Mouse (Mus musculus) limb, embryonic 10.5 days (tissue): ENCODE results near the gene Aph1a. TPM values are rescaled to one million over a fixed set of nuclear protein-coding genes. Genes with fewer than 3 reads are reported as not detected.
"Not testable (repeated sequence)": the region's sequence is repeated elsewhere in the genome, so short reads cannot be mapped to it uniquely, and the experiment has no call there.

Experiments used
- DNase-seq: peaks from one replicate; pipeline ENCODE4 v3.0.0-alpha.2; 2017; ENCODE audit warnings: low spot score
- H3K27ac ChIP-seq: fragments of 300-500 bp; sonication (generic); 2 replicates; pipeline ENCODE4 v1.5.1; 2016; ENCODE audit warnings: mild to moderate bottlenecking
- H3K27me3 ChIP-seq: fragments of 300-500 bp; sonication (generic); 2 replicates; pipeline ENCODE4 v1.6.1; 2016; ENCODE audit warnings: low read depth, mild to moderate bottlenecking; ENCODE audit not compliant: poor library complexity, severe bottlenecking
- H3K36me3 ChIP-seq: fragments of 300-500 bp; sonication (generic); 2 replicates; pipeline ENCODE4 v1.6.1; 2016; ENCODE audit warnings: mild to moderate bottlenecking, moderate library complexity
- H3K4me1 ChIP-seq: fragments of 300-500 bp; sonication (generic); 2 replicates; pipeline ENCODE4 v1.6.1; 2016
- H3K4me3 ChIP-seq: fragments of 300-500 bp; sonication (generic); 2 replicates; pipeline ENCODE4 v1.5.1; 2016; ENCODE audit warnings: mild to moderate bottlenecking, moderate library complexity
- H3K9me3 ChIP-seq: fragments of 300-500 bp; sonication (generic); replicated peaks from 2 replicates; pipeline ENCODE4 v1.6.1; 2016; ENCODE audit warnings: mild to moderate bottlenecking
- WGBS: fragments of 180-500 bp; shearing (Covaris S2); methylation state at CpG from one replicate; pipeline ENCODE4 v1.1.7; 2016; 5-methylcytosine and 5-hydroxymethylcytosine counted together
- polyA plus RNA-seq: library from polyadenylated mRNA; unstranded; fragments of >200 nt; fragmentation: Nextera tagmentation; extraction: Ambion mirVana; gene quantifications from 2 replicates; pipeline ENCODE4 v1.2.1, GENCODE M21; 2016

Gene Aph1a
- 24.3 and 24.5 TPM in 2 replicates for polyA plus RNA-seq

GRCm38 (mm10) chr3:95893606-95894316 lies at the start of gene Aph1a:
TSS of gene Aph1a (plus strand) at chr3:95893969.
- Histone ChIP-seq H3K4me3 (peak within 1 kb of the TSS; percentile 77), H3K27ac (peak within 1 kb of the TSS; percentile 78), H3K4me1 (peaks cover 50% of the 10 kb centered on the region), H3K36me3 (peaks cover 20% of the 10 kb centered on the region)
- peak; percentile 92 for DNase-seq
- not testable (repeated sequence) for H3K27me3 ChIP-seq, H3K9me3 ChIP-seq
- WGBS, result under 1% methylated on average over 30 of the region's 43 CpGs

- Histone ChIP-seq H3K27me3 (no peaks in the 10 kb centered on the region), H3K9me3 (no peaks in the 10 kb centered on the region), H3K4me1 (peaks cover 4% of the 10 kb centered on the region), H3K27ac (no peak overlapping the region), H3K4me3 (no peak overlapping the region), H3K36me3 (peaks cover 82% of the 10 kb centered on the region)
- 89% methylated on average over 4 of the region's 4 CpGs for WGBS
- no peak for DNase-seq
Observed at GRCm38 (mm10) chr3:95850611-95851010, 43.2 kb upstream of the Aph1a start.

GRCm38 (mm10) chr3:95851317-95851716 lies 42.5 kb upstream of the Aph1a start:
- peaks cover 7% of the 10 kb centered on the region for H3K4me1 ChIP-seq
- H3K4me3 ChIP-seq, result no peak overlapping the region
- H3K9me3 ChIP-seq, result no peaks in the 10 kb centered on the region
- no peak for DNase-seq
- H3K36me3 ChIP-seq, result peaks cover 75% of the 10 kb centered on the region
- 94% methylated on average over 8 of the region's 8 CpGs for WGBS
- no peak overlapping the region for H3K27ac ChIP-seq
- no peaks in the 10 kb centered on the region for H3K27me3 ChIP-seq

DNA sequence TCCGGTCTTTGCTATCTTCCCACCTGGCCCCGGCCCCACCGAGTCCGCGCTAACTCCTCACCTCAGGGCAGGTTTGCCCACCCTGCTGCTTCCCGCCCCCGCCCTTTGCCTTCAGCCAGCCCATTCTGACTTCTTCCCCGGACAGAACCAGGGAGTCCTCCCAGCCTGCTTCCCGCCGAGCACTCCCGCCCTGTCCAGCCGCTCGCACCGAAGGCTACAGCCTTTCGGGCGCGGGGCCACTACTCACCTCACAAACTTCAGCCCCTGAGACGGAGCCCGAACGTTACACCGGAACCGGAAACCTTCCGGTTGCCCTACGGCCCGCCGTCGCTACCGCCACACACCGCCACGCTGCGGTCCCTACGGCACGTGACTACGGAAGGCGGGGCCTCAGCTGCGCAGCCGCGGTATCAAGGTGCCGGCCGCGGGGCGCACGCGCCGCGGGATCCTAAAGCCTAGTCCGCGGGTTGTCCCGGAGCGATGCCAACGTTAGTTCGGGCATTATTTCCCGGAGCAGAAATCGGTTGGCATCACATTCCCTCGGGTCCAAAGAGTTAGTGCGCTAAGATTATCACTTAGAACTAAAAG lies 38.2 kb upstream of the Aph1a start, which contains the start of gene Prpf3:
Gene Prpf3, minus strand, starts transcription at position 384 of the 588 bp plus-strand sequence.
- Histone ChIP-seq H3K27me3 (no peaks in the 10 kb centered on the region), H3K36me3 (peaks cover 32% of the 10 kb centered on the region), H3K4me1 (peaks cover 8% of the 10 kb centered on the region), H3K27ac (peak within 1 kb of the TSS; percentile 93), H3K9me3 (no peaks in the 10 kb centered on the region), H3K4me3 (peak within 1 kb of the TSS; percentile 95)
- peak; percentile 96 for DNase-seq
- WGBS, result under 1% methylated on average over 56 of the region's 56 CpGs

GRCm38 (mm10) chr3:95856115-95856514 lies 37.7 kb upstream of the Aph1a start:
- Histone ChIP-seq H3K4me3 (peak overlapping the region; percentile 95), H3K27ac (peak overlapping the region; percentile 93), H3K36me3 (peaks cover 27% of the 10 kb centered on the region), H3K27me3 (no peaks in the 10 kb centered on the region), H3K4me1 (peaks cover 8% of the 10 kb centered on the region), H3K9me3 (no peaks in the 10 kb centered on the region)
- no peak for DNase-seq
- 29% methylated on average over 7 of the region's 7 CpGs for WGBS

- H3K4me3 ChIP-seq, H3K27ac ChIP-seq, DNase-seq, H3K9me3 ChIP-seq, H3K27me3 ChIP-seq, H3K4me1 ChIP-seq: not testable (repeated sequence)
- H3K36me3 ChIP-seq, result peaks cover 25% of the 10 kb centered on the region
- 79% methylated on average over 1 of the region's 1 CpGs for WGBS
Observed at GRCm38 (mm10) chr3:95857050-95857449, 36.7 kb upstream of the Aph1a start.

GRCm38 (mm10) chr3:95858278-95858677 lies 35.5 kb upstream of the Aph1a start:
- 85% methylated on average over 3 of the region's 3 CpGs for WGBS
- DNase-seq, H3K27me3 ChIP-seq, H3K27ac ChIP-seq, H3K9me3 ChIP-seq, H3K4me3 ChIP-seq, H3K4me1 ChIP-seq: not testable (repeated sequence)
- H3K36me3 ChIP-seq, result peaks cover 22% of the 10 kb centered on the region

- no peak overlapping the region for H3K4me3 ChIP-seq
- H3K27ac ChIP-seq, result no peak overlapping the region
- no peaks in the 10 kb centered on the region for H3K27me3 ChIP-seq
- peaks cover 36% of the 10 kb centered on the region for H3K36me3 ChIP-seq
- WGBS, result 92% methylated on average over 3 of the region's 3 CpGs
- H3K4me1 ChIP-seq, result peaks cover 4% of the 10 kb centered on the region
- no peaks in the 10 kb centered on the region for H3K9me3 ChIP-seq
- DNase-seq, result no peak
Observed at GRCm38 (mm10) chr3:95860323-95860722, 33.4 kb upstream of the Aph1a start.

GRCm38 (mm10) chr3:95861216-95861615 lies 32.6 kb upstream of the Aph1a start:
- WGBS, result 75% methylated on average over 10 of the region's 10 CpGs

GRCm38 (mm10) chr3:95861796-95862195 lies 32.0 kb upstream of the Aph1a start:
- DNase-seq, result peak; percentile 49
- no peaks in the 10 kb centered on the region for H3K27me3 ChIP-seq
- 41% methylated on average over 2 of the region's 2 CpGs for WGBS
- H3K9me3 ChIP-seq, result no peaks in the 10 kb centered on the region
- no peaks in the 10 kb centered on the region for H3K4me1 ChIP-seq
- H3K4me3 ChIP-seq, result no peak overlapping the region
- no peak overlapping the region for H3K27ac ChIP-seq
- H3K36me3 ChIP-seq, result peaks cover 50% of the 10 kb centered on the region

More at GRCm38 (mm10) chr3:95861216-95861615, 32.6 kb upstream of the Aph1a start:
- Histone ChIP-seq H3K27me3 (no peaks in the 10 kb centered on the region), H3K36me3 (peaks cover 44% of the 10 kb centered on the region), H3K9me3 (no peaks in the 10 kb centered on the region), H3K27ac (no peak overlapping the region), H3K4me3 (no peak overlapping the region), H3K4me1 (peaks cover 2% of the 10 kb centered on the region)
- no peak for DNase-seq

DNA sequence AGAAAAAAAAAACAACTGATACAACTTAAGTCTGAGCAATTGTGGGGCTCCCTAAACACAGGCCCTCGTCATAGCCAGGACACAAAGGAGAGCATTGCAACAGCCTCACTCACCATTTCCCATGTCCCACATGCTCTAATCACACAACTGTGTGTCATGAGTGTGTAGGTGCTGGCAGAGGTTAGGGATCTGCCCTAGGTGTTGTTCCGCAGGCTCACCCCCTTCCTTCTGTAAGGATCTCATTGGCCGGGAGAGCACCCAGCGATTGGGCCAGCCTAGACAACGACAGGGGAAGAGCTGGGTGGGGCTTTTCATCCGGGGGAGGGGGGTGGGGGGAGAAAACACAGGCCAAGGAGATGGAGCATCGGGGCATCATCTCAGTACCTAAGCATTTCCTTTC lies 30.2 kb upstream of the Aph1a start:
- Histone ChIP-seq H3K27ac (no peak overlapping the region), H3K4me3 (no peak overlapping the region), H3K36me3 (peaks cover 68% of the 10 kb centered on the region), H3K4me1 (no peaks in the 10 kb centered on the region), H3K9me3 (no peaks in the 10 kb centered on the region), H3K27me3 (no peaks in the 10 kb centered on the region)
- no peak for DNase-seq
- WGBS, result 79% methylated on average over 7 of the region's 7 CpGs

- Histone ChIP-seq H3K4me1 (peaks cover 2% of the 10 kb centered on the region), H3K9me3 (no peaks in the 10 kb centered on the region), H3K36me3 (peaks cover 83% of the 10 kb centered on the region), H3K4me3 (no peak overlapping the region), H3K27me3 (no peaks in the 10 kb centered on the region), H3K27ac (no peak overlapping the region)
- WGBS, result 84% methylated on average over 5 of the region's 5 CpGs
- DNase-seq, result no peak
Observed at GRCm38 (mm10) chr3:95865050-95865449, 28.7 kb upstream of the Aph1a start.

- Histone ChIP-seq H3K36me3 (peaks cover 86% of the 10 kb centered on the region), H3K27me3 (no peaks in the 10 kb centered on the region), H3K4me1 (peaks cover 7% of the 10 kb centered on the region), H3K4me3 (no peak overlapping the region), H3K27ac (no peak overlapping the region), H3K9me3 (no peaks in the 10 kb centered on the region)
- no peak for DNase-seq
- 88% methylated on average over 20 of the region's 20 CpGs for WGBS
Observed at GRCm38 (mm10) chr3:95865571-95865970, 28.2 kb upstream of the Aph1a start.
